Mouse (Mus musculus) embryo, embryonic 11 days (tissue): ENCODE measurements around the gene Hcrt.
A peak's percentile ranks its signal among the peaks of the same experiment; 100 is the strongest.
"Not testable (repeated sequence)": the region's sequence is repeated elsewhere in the genome, so short reads cannot be mapped to it uniquely, and the experiment has no call there.

Experiments
- DNase-seq: peaks from one replicate; pipeline ENCODE4 v3.0.0-alpha.2; 2015

Gene Hcrt

GRCm38 (mm10) chr11:100762831-100763230 lies at the start of gene Hcrt:
Gene Hcrt, minus strand, starts transcription at chr11:100762931.
- DNase-seq = no peak

GRCm38 (mm10) chr11:100811132-100811531 lies 48.4 kb upstream of the Hcrt start:
- DNase-seq = no peak

GRCm38 (mm10) chr11:100810516-100810915 lies 47.8 kb upstream of the Hcrt start:
- peak; percentile 24 for DNase-seq

GRCm38 (mm10) chr11:100806380-100807305 lies 43.9 kb upstream of the Hcrt start:
- no peak for DNase-seq

DNA sequence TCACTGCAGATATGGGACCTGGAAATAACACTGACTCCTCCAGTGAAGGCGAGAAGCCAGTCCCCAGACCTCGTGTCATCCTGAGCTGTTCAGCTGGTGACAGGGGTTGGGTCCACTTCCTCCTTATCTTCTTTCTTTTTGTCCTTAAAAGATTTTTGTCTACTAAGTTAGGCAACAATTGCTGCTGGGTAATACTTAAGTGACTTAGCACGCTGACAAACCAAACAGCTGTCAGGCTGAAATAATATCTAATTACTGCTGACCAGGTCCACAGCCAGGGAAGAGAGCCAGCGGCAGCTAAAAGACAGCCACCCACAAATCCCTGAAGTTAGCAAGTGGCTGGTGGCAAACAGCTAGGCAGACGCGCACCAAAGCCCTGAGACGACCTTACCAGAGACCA lies 42.8 kb upstream of the Hcrt start:
- DNase-seq = no peak

GRCm38 (mm10) chr11:100804409-100804808 lies 41.7 kb upstream of the Hcrt start:
- no peak for DNase-seq

DNA sequence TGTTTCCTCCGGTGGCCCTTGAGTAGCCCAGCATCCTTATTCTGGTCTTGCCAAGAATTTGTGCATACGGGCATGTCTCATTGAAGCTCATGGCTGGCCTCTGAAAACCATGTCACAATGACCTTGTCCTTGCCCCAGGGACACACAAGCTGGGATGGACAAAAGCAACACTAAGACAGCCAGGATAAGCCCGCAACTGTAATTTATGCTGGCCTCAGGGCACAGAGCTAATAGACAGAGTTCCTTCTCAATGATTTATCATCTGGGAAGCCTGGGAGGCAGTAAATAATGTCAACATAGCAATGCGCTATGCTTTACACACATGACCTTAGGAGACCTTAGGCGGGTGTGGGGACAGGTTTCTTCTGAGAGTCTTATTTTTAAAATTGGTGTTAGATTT lies 36.7 kb upstream of the Hcrt start:
- DNase-seq = peak; percentile 35

- no peak for DNase-seq
Measured at GRCm38 (mm10) chr11:100796585-100796984, 33.9 kb upstream of the Hcrt start.

DNA sequence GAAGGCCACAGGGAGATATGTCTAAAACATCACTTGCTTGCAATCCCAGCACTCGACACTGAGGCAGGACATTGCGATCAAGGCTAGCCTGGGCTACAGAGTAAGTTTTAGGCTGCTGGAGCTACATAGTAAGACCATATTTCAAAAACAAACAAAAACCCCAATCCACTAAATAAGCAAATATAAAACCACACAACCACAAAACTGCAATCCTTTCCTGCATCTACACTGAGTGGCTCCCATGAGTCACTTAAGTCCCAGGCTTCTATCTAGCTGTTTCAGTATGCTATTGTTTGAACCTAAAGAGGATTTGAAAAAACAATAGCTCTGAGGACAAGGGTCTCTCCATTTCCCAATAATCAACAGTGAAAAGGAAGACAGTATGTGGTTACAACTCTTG lies 32.7 kb upstream of the Hcrt start:
- DNase-seq = no peak

DNA sequence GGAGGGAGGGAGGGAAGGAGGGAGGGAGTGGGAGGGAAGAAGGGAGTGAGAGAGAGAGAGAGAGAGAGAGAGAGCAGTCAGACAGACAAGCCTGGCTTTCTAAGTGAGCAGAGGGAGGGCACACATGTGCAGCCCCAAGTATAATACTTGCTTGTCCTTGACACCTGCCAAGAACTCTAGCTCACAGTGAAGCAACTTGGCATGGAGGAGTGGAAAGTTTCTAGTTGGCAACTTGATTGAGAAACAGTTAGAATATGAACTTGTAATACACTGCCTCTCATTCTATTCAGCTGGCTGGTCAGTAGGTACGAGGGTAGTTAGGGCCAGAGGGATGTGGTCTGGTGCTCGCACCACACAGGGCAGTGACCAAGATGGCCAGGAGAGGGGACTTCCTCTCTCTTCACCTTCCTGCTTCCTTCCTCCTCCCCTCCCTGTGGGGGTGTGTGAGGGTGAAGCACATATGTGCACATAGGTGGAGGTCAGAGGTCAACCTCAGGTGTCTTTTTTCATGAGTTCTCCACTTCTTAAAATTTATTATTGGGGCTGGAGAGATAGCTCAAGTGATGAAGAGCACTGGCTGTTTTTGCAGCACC lies 28.8 kb upstream of the Hcrt start:
- DNase-seq = no peak

DNA sequence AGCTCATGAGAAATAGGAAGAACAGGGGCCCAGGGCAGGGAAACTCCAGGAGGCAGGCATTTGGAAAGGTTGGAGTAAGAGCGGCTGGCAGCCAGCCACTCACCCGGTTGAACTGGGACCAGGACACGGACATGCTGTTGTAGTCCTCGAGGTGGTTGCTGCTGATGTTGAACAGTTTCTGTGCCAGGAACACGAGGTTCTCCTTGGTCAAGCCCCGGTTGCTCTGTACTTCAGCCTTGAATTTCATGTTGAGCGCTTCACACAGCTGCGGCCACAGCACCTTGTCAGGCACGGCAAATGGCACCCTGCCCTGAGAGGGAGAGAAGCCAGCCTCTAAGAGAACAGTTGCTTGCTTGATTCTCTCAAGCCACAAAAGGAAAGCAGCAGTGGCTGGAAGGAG lies 27.9 kb upstream of the Hcrt start:
- not testable (repeated sequence) for DNase-seq

DNA sequence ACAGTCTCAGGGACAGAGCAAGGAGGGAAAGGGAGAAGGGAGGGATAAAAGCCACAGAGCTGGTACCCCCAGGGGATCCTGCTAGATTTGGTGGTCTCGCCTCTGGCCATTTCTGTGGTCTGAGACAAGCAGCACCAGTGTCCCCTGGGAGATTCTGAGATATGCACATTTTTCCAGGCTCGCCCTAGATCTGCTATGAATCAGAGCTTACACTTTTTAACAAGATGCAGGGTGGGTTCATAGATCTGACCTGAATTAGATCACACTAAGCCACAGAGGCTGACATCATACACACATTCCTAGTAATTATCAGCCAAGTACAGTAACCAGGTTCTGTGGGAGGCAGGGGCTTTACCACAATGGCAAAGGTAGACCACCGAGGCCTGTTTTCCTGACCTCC lies 27.0 kb upstream of the Hcrt start:
- no peak for DNase-seq

- DNase-seq = no peak
Measured at GRCm38 (mm10) chr11:100785774-100786173, 23.0 kb upstream of the Hcrt start.

GRCm38 (mm10) chr11:100784286-100784685 lies 21.6 kb upstream of the Hcrt start:
- DNase-seq = no peak

DNA sequence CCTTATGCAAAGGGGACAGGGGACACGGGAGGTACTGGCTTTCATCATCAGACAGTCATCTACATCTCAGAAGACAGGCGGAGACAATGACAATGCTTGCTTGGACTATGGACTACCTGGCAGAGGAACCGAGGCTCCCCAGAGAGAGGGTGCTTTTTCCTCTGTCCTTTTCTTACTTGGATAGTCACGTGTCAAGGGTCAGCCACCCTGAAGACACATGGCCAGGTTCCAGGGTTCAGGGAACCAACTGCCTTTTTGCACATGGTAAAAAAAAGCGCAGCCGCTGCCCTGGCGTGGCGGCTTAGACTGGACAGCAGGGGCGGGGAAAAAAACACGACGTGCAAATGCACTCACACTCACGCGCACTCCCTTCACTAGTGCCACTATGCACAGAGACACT lies 19.8 kb upstream of the Hcrt start:
- DNase-seq = no peak

DNA sequence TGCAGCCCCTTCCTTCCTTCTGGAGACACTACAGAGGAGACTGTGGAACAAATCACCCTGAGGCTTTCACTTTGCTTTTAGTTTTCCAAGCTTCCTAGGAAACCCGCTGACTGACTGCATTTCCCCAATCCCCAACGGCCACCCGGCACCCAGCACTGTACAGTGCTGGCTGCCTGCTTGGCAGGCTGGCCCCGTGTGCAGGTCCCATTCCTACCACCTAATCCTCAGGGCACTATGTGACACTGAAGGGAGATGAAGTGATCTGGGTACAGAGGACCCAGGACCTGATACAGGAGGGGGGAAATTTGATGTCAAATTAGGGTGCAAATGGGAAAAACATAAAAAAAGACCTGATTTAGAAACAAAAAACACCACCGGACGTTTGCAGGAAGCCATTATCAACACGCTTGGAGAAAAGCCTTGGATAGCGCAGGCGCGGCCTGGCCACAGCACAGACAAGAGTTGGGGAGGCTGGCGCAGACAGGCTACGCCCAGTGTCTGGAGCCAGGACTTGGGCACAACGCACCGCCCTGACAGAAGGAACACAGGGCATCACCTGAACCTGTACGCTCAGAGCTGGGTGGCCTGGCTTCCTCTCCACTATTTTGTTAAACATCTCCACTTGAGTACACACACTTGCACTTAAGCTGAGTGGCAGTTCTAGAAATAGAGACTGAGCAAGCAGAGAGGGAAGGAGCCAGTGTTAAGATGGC lies 19.2 kb upstream of the Hcrt start:
- no peak for DNase-seq

- DNase-seq = no peak
Measured at GRCm38 (mm10) chr11:100780247-100780646, 17.5 kb upstream of the Hcrt start.

DNA sequence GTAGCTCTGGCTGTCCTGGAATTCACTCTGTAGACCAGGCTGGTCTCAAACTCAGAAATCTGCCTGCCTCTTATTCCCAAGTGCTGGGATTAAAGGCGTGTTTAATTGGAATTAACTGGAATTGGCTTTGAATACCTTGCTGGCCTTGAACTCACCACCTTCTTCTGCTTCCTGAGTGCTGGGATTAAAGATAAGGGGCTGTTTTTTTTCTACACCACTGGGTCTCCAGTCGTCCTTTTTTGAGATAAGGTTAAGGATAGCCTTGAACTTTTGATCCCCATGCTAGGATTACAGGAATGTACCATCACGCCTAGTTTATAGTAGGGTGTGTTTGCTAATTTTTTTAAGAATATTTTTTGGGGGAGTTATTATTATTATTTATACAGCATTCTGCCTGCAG lies 15.3 kb upstream of the Hcrt start:
- DNase-seq = no peak

GRCm38 (mm10) chr11:100775921-100776320 lies 13.2 kb upstream of the Hcrt start:
- DNase-seq = no peak

- DNase-seq = no peak
Measured at GRCm38 (mm10) chr11:100774261-100774660, 11.5 kb upstream of the Hcrt start.

DNA sequence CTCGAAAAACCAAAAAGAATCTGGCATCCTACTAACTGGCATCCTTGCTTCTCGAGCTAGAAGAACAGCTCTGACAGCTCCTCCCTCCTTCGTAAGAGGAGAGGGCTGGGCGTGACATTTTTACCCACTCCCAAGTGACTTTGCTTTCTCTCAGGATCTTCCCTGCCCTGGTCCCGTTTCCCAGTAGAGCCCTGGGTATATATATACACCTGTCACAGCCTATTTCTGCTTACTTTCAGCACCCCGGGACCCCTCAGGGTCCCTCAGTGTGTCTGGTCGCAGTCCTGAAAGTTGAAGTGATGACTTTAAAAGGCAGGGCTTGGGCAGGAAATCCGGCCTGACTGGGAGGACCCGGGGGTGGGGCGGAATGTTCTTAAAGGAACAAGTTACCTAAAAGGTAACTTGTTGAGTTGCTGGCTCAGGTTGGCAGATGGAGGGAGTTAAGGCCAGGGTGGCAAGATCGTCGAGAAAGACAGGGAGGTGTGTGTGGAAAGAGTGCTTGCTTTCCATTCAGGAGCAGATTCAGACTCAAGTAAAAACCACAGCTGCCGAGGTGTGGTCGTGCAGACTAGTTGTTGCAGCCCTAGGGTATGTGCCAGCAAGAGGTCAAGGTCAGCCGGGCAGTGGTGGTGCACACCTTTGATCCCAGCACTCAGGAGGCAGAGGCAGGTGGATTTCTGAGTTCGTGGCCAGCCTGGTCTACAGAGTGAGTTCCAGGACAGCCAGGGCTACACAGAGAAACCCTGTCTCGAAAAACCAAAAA lies 8.1 kb upstream of the Hcrt start, which contains the start of gene Ghdc:
Gene Ghdc (minus strand): TSS at position 312 of the 763 bp plus-strand sequence.
- DNase-seq = peak; percentile 77

- no peak for DNase-seq
Measured at GRCm38 (mm10) chr11:100769980-100770379, 7.2 kb upstream of the Hcrt start.

DNA sequence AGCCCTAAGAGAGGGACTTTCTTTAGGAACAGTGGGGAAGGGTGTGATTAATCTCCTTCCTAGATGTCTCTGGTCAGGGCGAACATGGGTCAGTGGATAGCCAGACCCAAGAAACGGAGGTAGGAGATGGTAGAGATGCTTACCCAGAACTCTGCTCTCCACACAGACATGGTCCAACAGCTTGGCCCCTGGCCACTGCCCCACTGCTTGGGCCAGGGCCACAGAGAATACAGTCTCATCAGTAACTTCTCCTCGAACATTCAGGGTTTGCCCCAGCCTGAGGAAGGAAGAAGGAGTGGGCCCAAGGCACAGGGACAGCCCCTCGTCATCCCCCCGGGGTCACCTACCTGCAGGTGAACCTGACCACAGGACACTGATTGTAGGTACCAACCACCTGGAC lies 5.1 kb upstream of the Hcrt start:
- no peak for DNase-seq
